Mouse (Mus musculus) intestine, embryonic 16.5 days (tissue): ENCODE measurements at regions not wholly inside any gene's neighbourhood (a gene's known extent, or its start where the extent isn't known, plus 50 kb on each side); places are given as distances from the start of the nearest gene placed in this dataset.

Experiments used
- ATAC-seq: fragments of 200-750 bp; cut with Nextera tagmentation; 2 replicates; pipeline ENCODE4 v1.8.0; 2017; ENCODE audit warnings: moderate TSS enrichment, moderate library complexity
- H3K27ac ChIP-seq: fragments of 300-500 bp; sonication (generic); 2 replicates; pipeline ENCODE4 v1.5.1; 2014; ENCODE audit warnings: mild to moderate bottlenecking, low read length
- H3K27me3 ChIP-seq: fragments of 300-500 bp; sonication (generic); replicated peaks from 2 replicates; pipeline ENCODE4 v1.6.1; 2014; ENCODE audit warnings: low read length, control low read depth, mixed read lengths; ENCODE audit not compliant: control insufficient read depth, insufficient read depth
- H3K36me3 ChIP-seq: fragments of 300-500 bp; sonication (generic); 2 replicates; pipeline ENCODE4 v1.6.1; 2014; ENCODE audit warnings: low read length, control low read depth; ENCODE audit not compliant: control insufficient read depth, insufficient read depth
- H3K4me1 ChIP-seq: fragments of 300-500 bp; sonication (generic); 2 replicates; pipeline ENCODE4 v1.6.1; 2014; ENCODE audit warnings: low read length, control low read depth, mixed read lengths; ENCODE audit not compliant: control insufficient read depth, insufficient read depth
- H3K4me2 ChIP-seq: fragments of 300-500 bp; sonication (generic); 2 replicates; pipeline ENCODE4 v1.6.1; 2014; ENCODE audit warnings: low read depth, low read length, control low read depth
- H3K4me3 ChIP-seq: fragments of 300-500 bp; sonication (generic); 2 replicates; pipeline ENCODE4 v1.5.1; 2014; ENCODE audit warnings: mild to moderate bottlenecking, low read length
- H3K9ac ChIP-seq: fragments of 300-500 bp; sonication (generic); 2 replicates; pipeline ENCODE4 v1.6.1; 2014; ENCODE audit warnings: low read depth, low read length
- H3K9me3 ChIP-seq: fragments of 300-500 bp; sonication (generic); 2 replicates; pipeline ENCODE4 v1.6.1; 2016; ENCODE audit warnings: low read length, control low read depth; ENCODE audit not compliant: control insufficient read depth
- WGBS: fragments of 180-500 bp; shearing (Covaris S2); extraction: QIAGEN DNeasy Blood & Tissue Kit; methylation state at CpG from one replicate; pipeline ENCODE4 v1.1.7; 2014; 5-methylcytosine and 5-hydroxymethylcytosine counted together

DNA sequence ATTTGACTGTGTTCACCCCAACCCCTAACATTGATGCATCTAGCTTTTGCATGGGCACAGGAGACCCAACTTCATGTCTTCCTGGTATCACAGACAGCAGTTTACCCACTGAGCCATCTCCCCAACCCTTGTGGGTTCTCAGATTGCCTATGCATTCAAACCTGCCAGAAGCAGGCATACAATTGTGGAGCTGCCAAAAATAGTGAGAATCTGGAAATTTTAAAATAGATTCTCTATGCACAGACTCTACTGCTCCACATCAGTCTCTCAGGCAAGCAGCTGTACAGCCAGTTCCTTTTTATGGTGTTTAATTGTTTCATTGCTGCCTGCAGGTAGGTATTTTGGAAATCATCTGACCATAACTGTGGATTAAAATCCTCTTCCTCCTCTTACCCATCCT lies 129.9 kb upstream of the Gls start:
- ATAC-seq, result no peak
- Histone ChIP-seq H3K27me3 (no peaks in the 10 kb centered on the region), H3K36me3 (no peaks in the 10 kb centered on the region), H3K4me1 (no peaks in the 10 kb centered on the region), H3K9ac (no peak overlapping the region), H3K9me3 (no peaks in the 10 kb centered on the region), H3K27ac (no peak overlapping the region), H3K4me3 (no peak overlapping the region), H3K4me2 (no peak overlapping the region)

DNA sequence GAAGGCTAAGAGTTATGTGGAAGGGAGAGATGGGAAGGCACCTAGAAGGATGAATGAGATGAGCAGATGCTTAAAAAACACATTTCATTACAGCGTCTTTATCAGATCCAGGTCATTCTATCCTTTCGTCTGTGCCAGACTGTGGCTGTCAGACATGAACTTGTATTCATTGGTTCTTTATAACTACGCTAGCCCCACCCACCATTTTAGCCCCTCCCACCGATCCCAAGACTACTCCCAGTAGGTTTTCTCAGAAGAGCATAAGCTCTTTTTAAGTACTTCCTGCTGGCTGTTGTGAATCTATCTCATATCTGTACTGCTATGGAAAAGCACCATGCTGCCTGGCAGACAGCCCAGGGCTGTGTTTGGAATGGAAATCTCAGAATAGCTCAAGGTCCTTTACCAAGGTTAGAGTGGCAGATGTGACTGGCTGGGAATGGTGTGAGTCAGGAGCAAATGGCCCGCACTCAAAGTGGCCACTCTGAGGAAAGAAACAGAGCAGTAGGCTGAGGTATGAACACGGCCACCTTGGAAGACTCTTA lies 121.1 kb upstream of the Gls start:
- Histone ChIP-seq H3K4me3 (no peak overlapping the region), H3K4me2 (no peak overlapping the region), H3K27ac (no peak overlapping the region), H3K27me3 (no peaks in the 10 kb centered on the region), H3K4me1 (no peaks in the 10 kb centered on the region), H3K9me3 (no peaks in the 10 kb centered on the region), H3K9ac (no peak overlapping the region), H3K36me3 (no peaks in the 10 kb centered on the region)
- 0 out of 2 replicates have a peak, but pooled peaks have one; percentile 26 for ATAC-seq
- WGBS, result 82% methylated on average over 6 of the region's 6 CpGs

DNA sequence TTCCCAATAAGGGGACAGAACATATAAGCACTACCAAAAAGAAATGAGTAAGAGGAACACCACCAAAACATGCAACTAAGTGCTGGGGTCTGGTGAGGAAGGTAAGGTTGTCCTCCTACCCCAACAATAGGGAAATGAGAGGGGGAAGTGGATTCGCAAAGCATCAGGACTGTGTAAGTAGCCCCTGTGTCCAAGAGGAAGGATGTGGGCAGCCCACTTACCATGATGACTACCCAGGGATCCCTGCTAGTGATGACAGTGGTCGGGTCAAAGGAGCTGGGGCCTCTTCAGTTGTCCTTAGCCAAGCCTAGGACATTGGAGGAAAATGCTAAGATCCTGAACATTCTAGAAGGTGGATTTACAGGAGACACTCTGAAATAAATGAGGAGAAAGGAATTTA lies 109.1 kb upstream of the Gls start:
- H3K4me1 ChIP-seq, result no peaks in the 10 kb centered on the region
- no peaks in the 10 kb centered on the region for H3K9me3 ChIP-seq
- 74% methylated on average over 2 of the region's 2 CpGs for WGBS
- H3K4me2 ChIP-seq, result no peak overlapping the region
- no peak overlapping the region for H3K4me3 ChIP-seq
- no peaks in the 10 kb centered on the region for H3K27me3 ChIP-seq
- no peaks in the 10 kb centered on the region for H3K36me3 ChIP-seq
- ATAC-seq, result no peak
- H3K9ac ChIP-seq, result no peak overlapping the region
- H3K27ac ChIP-seq, result no peak overlapping the region

DNA sequence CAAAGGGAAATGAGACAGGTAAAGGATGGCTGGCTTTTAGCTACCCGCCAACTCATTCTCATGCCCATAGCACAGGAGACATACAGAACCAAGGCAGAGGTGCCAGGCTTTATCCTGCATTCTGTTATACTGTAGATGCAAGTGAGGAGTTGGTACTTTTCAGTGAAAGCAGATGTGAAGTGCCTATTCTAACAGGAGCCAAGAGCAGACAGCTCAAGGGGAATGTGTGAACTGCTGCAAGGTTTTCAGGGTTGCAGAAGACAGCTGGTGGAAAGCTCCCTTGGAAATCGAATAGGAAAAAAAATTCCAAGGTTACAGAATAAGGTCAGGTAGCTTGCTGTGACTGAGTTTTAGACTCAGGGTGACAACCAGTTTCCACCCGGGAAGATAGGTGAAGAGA lies 105.7 kb upstream of the Gls start:
- Histone ChIP-seq H3K9ac (no peak overlapping the region), H3K36me3 (no peaks in the 10 kb centered on the region), H3K4me2 (no peak overlapping the region), H3K27ac (no peak overlapping the region), H3K4me1 (no peaks in the 10 kb centered on the region), H3K27me3 (no peaks in the 10 kb centered on the region), H3K9me3 (no peaks in the 10 kb centered on the region), H3K4me3 (no peak overlapping the region)
- no peak for ATAC-seq
- WGBS, result 76% methylated on average over 3 of the region's 3 CpGs

DNA sequence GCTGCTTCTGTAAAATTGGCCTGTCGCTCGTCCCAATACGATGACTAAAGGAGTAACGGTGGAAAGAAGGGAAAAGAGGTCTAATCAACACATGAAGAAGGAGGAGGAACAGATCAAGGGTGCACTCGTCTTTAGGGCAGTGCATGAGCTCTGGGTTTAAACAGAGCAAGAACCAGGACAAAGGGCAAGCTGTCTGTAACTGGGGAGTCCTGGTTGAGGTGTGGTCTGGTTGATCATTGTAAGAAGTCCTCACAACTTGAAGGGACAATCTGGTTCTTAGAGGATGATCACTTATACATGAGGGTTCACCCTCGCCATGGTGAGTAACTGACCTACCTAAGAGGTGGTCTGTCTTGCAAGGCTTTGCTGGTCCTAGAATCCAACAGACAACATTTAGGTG lies 105.2 kb upstream of the Gls start:
- Histone ChIP-seq H3K9me3 (no peaks in the 10 kb centered on the region), H3K4me2 (no peak overlapping the region), H3K4me1 (no peaks in the 10 kb centered on the region), H3K4me3 (no peak overlapping the region), H3K9ac (no peak overlapping the region), H3K36me3 (no peaks in the 10 kb centered on the region), H3K27me3 (no peaks in the 10 kb centered on the region), H3K27ac (no peak overlapping the region)
- 0 out of 2 replicates have a peak, but pooled peaks have one; percentile 33 for ATAC-seq
- 74% methylated on average over 6 of the region's 6 CpGs for WGBS

DNA sequence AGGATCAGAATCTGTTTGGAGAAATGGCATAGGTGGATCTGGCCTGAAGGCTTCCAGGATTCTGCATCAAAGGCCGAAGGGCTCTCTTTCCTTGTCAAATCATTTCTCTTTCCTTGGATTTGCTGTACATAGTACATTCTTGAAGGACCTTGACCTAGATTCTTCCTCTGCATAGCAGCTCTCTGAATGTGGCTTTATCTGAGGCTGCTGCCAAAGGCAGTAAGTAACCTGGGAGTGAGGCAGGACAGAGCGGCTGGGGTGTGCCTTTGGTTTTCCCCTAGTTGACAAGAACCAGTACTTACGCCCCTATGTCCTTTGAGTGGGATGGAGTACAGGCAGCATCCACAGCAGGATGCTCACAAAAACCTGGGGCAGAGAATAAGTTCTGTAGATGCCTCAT lies 103.7 kb upstream of the Gls start:
- Histone ChIP-seq H3K27ac (no peak overlapping the region), H3K9me3 (no peaks in the 10 kb centered on the region), H3K9ac (no peak overlapping the region), H3K4me3 (no peak overlapping the region), H3K27me3 (no peaks in the 10 kb centered on the region), H3K36me3 (no peaks in the 10 kb centered on the region), H3K4me1 (no peaks in the 10 kb centered on the region), H3K4me2 (no peak overlapping the region)
- 86% methylated on average over 3 of the region's 3 CpGs for WGBS
- ATAC-seq, result no peak

DNA sequence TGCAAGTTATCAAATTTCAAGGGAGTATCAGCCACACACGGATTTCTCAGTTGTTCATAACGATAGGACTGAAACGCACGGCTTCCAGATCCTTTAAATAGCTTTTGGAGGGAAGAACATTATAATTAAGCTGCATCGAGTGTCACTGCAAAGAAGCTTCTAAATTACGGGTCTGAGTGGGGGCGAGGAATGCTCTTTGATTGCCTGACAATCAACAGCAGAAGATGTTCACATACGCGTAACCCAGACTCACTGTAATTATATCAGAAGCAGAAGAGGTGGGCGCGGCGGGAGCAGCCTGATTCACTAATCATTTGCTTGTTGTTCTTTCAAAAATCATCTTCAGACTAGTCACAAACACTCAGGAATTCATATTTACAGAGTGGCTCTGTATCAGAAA lies 99.0 kb upstream of the Gls start:
- WGBS, result 77% methylated on average over 12 of the region's 12 CpGs
- no peak for ATAC-seq
- Histone ChIP-seq H3K4me1 (no peaks in the 10 kb centered on the region), H3K36me3 (no peaks in the 10 kb centered on the region), H3K27me3 (no peaks in the 10 kb centered on the region), H3K4me2 (no peak overlapping the region), H3K9me3 (no peaks in the 10 kb centered on the region), H3K9ac (no peak overlapping the region), H3K4me3 (no peak overlapping the region), H3K27ac (no peak overlapping the region)

DNA sequence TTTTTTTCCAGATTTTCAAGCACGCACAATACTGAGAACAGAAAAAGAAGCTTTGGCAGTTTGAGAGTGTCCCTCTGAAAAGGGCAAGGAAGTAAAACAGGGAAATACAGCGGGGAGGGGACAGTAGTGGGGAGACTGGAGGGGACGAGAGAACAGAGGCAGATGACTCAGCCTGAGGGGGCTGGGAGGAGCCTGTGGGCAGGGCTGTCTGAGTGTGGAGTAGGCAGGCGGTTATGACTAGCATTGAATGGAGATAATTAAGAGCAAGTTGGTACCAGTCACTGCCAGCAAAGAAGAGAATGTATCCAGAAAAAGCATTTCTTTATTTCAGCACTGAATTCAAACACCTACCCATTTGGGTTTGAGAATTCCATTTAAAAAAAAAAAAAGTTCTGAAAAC lies 98.4 kb upstream of the Gls start:
- Histone ChIP-seq H3K9me3 (no peaks in the 10 kb centered on the region), H3K4me2 (no peak overlapping the region), H3K27me3 (no peaks in the 10 kb centered on the region), H3K4me1 (no peaks in the 10 kb centered on the region), H3K27ac (no peak overlapping the region), H3K9ac (no peak overlapping the region), H3K4me3 (no peak overlapping the region), H3K36me3 (no peaks in the 10 kb centered on the region)
- peak; percentile 72 for ATAC-seq
- WGBS, result 36% methylated on average over 4 of the region's 4 CpGs

DNA sequence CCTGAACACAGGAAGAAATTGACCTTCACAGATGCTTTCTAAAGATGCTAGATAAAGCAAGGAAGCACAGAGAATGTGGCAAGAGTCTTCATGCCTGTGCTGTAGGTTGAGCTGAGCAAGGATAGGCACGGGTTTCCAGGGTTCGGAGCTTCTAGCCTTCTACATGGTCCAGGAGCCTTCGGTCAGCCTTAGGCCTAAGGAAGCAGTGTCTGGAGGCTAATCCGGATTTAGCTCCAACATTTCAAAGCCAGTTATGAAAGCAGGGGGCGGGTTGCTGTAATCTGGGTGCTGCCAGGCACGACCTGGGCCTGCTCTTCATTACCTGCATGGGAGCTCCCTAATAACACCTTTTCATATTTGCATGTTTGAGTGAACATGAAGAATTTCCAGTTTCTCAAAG lies 97.5 kb upstream of the Gls start:
- H3K4me3 ChIP-seq, result no peak overlapping the region
- H3K9me3 ChIP-seq, result no peaks in the 10 kb centered on the region
- H3K9ac ChIP-seq, result no peak overlapping the region
- no peak overlapping the region for H3K4me2 ChIP-seq
- 85% methylated on average over 6 of the region's 6 CpGs for WGBS
- H3K36me3 ChIP-seq, result no peaks in the 10 kb centered on the region
- no peak for ATAC-seq
- H3K4me1 ChIP-seq, result no peaks in the 10 kb centered on the region
- H3K27ac ChIP-seq, result no peak overlapping the region
- no peaks in the 10 kb centered on the region for H3K27me3 ChIP-seq

DNA sequence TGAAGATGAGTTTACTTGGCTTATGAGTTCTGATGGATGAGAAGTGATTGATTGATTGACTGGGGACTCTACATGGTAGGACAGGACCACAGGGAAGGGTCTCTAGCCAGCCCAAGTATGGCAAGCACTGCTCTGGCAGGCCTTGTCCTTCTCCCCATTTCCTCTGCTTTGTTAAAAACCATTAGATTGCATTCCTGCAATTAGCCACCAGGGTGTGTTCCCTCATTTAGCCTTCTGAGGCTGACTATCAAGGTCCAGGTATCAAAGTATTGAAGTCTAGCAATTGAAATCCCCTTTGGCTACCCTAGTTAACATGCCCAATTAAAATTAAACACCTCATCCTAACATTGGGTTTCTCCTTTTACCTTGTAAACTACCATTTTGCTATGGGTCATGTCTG lies 95.5 kb upstream of the Gls start:
- Histone ChIP-seq H3K9me3 (no peaks in the 10 kb centered on the region), H3K4me2 (no peak overlapping the region), H3K4me1 (no peaks in the 10 kb centered on the region), H3K27ac (no peak overlapping the region), H3K4me3 (no peak overlapping the region), H3K36me3 (no peaks in the 10 kb centered on the region), H3K9ac (no peak overlapping the region), H3K27me3 (no peaks in the 10 kb centered on the region)
- no peak for ATAC-seq
